Mouse (Mus musculus): ENCODE data around the gene Zbtb18.

DNA sequence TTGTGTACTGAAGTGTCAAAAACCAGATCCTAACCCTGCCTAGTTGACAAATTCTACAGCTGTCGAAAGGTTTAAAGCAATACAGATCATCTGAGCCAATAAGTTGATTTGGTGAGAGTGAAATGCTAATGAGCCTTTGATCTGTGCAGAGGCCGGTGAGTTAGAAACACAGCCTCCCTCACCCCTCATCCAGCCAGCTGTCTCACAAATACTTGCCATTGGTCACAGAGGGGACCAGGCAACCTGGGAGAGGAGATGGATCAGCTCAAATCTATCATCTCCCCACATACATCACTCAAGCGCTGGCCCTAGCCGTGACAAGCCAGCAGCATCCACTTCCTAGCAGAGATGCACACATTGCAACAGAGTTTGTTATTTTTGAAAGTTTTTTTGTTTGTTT is 48.7 kb downstream of the Zbtb18 start:
- TF ChIP-seq POLR2A (IDR thresholded peaks at IDR 0.05; ENCODE audit: control insufficient read depth, low read depth, low read length) (no peak), CTCF (IDR thresholded peaks at IDR 0.05; ENCODE audit: control insufficient read depth, insufficient read depth, insufficient replicate concordance, low read depth, low read length) (no peak)

All from testis, adult 2 months (tissue).